Mouse (Mus musculus): ENCODE measurements at regions not wholly inside any gene's neighbourhood (a gene's known extent, or its start where the extent isn't known, plus 50 kb on each side); places are given as distances from the start of the nearest gene placed in this dataset.

- Histone ChIP-seq H3K9me3 (ENCODE audit: control insufficient read depth, low read length) (no peaks in the 10 kb centered on the region), H3K4me2 (replicated peaks; ENCODE audit: low read depth) (no peak overlapping the region), H3K9ac (ENCODE audit: low read length) (no peak overlapping the region), H3K27ac (replicated peaks) (no peak overlapping the region), H3K27me3 (ENCODE audit: control insufficient read depth, insufficient read depth, low read length) (no peaks in the 10 kb centered on the region), H3K4me1 (replicated peaks; ENCODE audit: control insufficient read depth, insufficient read depth) (no peaks in the 10 kb centered on the region), H3K4me3 (ENCODE audit: low read depth, low read length) (no peak overlapping the region), H3K36me3 (ENCODE audit: control insufficient read depth, insufficient read depth, low read length) (no peaks in the 10 kb centered on the region)
- WGBS, result 78% methylated on average over 8 of the region's 8 CpGs
- ATAC-seq (ENCODE audit: low FRiP score, low TSS enrichment) (no peak), DNase-seq (ENCODE audit: low spot score) (no peak)
- TF ChIP-seq EP300 (optimal IDR thresholded peaks at IDR 0.05), result no peak
- no peak for TF ChIP-seq CTCF (IDR thresholded peaks at IDR 0.05; ENCODE audit: low read depth)
These were observed 121.6 kb downstream of the Polr2m start for GRCm38 (mm10) chr9:71364047-71364665.

DNA sequence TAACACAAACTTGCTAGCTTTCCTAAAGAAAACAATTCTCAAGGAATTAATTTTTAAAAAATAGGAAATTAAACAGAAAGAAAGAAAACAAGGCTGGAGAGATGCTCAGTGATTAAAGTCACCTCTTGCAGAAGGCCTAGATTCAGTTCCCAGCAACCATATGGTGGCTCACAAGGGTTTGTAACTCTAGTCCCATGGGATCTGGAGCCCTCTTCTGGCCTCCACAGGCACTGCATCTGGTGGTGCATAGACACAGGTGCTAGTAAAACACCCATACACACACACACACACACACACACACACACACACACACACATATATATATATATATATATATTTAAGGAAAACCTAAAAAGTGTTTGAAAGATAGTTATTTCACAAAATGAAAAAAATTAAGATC, 123.3 kb downstream of the Polr2m start:
- no peaks in the 10 kb centered on the region for H3K27me3 ChIP-seq (ENCODE audit: control insufficient read depth, insufficient read depth, low read length)
- no peaks in the 10 kb centered on the region for H3K4me1 ChIP-seq (replicated peaks; ENCODE audit: control insufficient read depth, insufficient read depth)
- ATAC-seq (ENCODE audit: low FRiP score, low TSS enrichment) (no peak), DNase-seq (ENCODE audit: low spot score) (no peak)
- no peak overlapping the region for H3K4me3 ChIP-seq (ENCODE audit: low read depth, low read length)
- H3K9ac ChIP-seq (ENCODE audit: low read length), result no peak overlapping the region
- H3K36me3 ChIP-seq (ENCODE audit: control insufficient read depth, insufficient read depth, low read length), result no peaks in the 10 kb centered on the region
- TF ChIP-seq CTCF (IDR thresholded peaks at IDR 0.05; ENCODE audit: low read depth) (peak; percentile 38), EP300 (optimal IDR thresholded peaks at IDR 0.05) (no peak)
- no peak overlapping the region for H3K27ac ChIP-seq (replicated peaks)
- H3K4me2 ChIP-seq (replicated peaks; ENCODE audit: low read depth), result no peak overlapping the region
- no peaks in the 10 kb centered on the region for H3K9me3 ChIP-seq (ENCODE audit: control insufficient read depth, low read length)

DNA sequence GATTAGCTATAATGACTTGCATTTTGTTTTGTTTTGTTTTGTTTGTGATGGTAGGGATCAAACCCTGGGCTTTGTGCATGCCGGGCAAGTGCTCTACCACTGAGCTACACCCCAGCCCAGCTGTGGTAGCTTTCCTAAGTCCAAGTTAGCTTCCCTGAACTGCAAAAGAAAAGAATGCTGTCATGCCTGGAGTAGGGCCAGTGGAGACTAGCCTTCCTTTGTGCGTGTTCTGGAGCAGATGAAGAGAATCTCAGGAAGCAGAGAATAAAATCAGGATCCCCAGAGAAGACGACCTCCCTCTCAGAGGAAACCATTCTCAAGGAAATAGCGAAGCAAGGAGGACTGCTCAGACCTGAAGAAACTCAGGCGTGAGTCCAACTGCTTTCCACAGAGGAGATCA, 123.8 kb downstream of the Polr2m start:
- ATAC-seq (ENCODE audit: low FRiP score, low TSS enrichment), result peak; percentile 45; the same call in 1 of the 2 replicates
- H3K4me2 ChIP-seq (replicated peaks; ENCODE audit: low read depth), result no peak overlapping the region
- H3K4me3 ChIP-seq (ENCODE audit: low read depth, low read length), result no peak overlapping the region
- H3K36me3 ChIP-seq (ENCODE audit: control insufficient read depth, insufficient read depth, low read length), result no peaks in the 10 kb centered on the region
- no peak overlapping the region for H3K27ac ChIP-seq (replicated peaks)
- H3K4me1 ChIP-seq (replicated peaks; ENCODE audit: control insufficient read depth, insufficient read depth), result no peaks in the 10 kb centered on the region
- no peaks in the 10 kb centered on the region for H3K27me3 ChIP-seq (ENCODE audit: control insufficient read depth, insufficient read depth, low read length)
- no peak for DNase-seq (ENCODE audit: low spot score)
- WGBS, result 36% methylated on average over 5 of the region's 5 CpGs
- TF ChIP-seq CTCF (IDR thresholded peaks at IDR 0.05; ENCODE audit: low read depth) (no peak), EP300 (optimal IDR thresholded peaks at IDR 0.05) (no peak)
- no peak overlapping the region for H3K9ac ChIP-seq (ENCODE audit: low read length)
- no peaks in the 10 kb centered on the region for H3K9me3 ChIP-seq (ENCODE audit: control insufficient read depth, low read length)

- no peak for TF ChIP-seq CTCF (IDR thresholded peaks at IDR 0.05; ENCODE audit: low read depth)
- no peak overlapping the region for H3K27ac ChIP-seq (replicated peaks)
- no peaks in the 10 kb centered on the region for H3K4me1 ChIP-seq (replicated peaks; ENCODE audit: control insufficient read depth, insufficient read depth)
- H3K36me3 ChIP-seq (ENCODE audit: control insufficient read depth, insufficient read depth, low read length), result no peaks in the 10 kb centered on the region
- no peaks in the 10 kb centered on the region for H3K27me3 ChIP-seq (ENCODE audit: control insufficient read depth, insufficient read depth, low read length)
- DNase-seq (ENCODE audit: low spot score) (no peak), ATAC-seq (ENCODE audit: low FRiP score, low TSS enrichment) (no peak)
- H3K9ac ChIP-seq (ENCODE audit: low read length), result no peak overlapping the region
- no peak overlapping the region for H3K4me3 ChIP-seq (ENCODE audit: low read depth, low read length)
- 89% methylated on average over 2 of the region's 2 CpGs for WGBS
- H3K9me3 ChIP-seq (ENCODE audit: control insufficient read depth, low read length), result no peaks in the 10 kb centered on the region
- no peak overlapping the region for H3K4me2 ChIP-seq (replicated peaks; ENCODE audit: low read depth)
These were observed 124.4 kb downstream of the Polr2m start for GRCm38 (mm10) chr9:71361311-71361710.

GRCm38 (mm10) chr9:71360676-71361075, 125.1 kb downstream of the Polr2m start:
- ATAC-seq (ENCODE audit: low FRiP score, low TSS enrichment) (no peak), DNase-seq (ENCODE audit: low spot score) (no peak)
- Histone ChIP-seq H3K36me3 (ENCODE audit: control insufficient read depth, insufficient read depth, low read length) (no peaks in the 10 kb centered on the region), H3K4me2 (replicated peaks; ENCODE audit: low read depth) (no peak overlapping the region), H3K27ac (replicated peaks) (no peak overlapping the region), H3K4me1 (replicated peaks; ENCODE audit: control insufficient read depth, insufficient read depth) (no peaks in the 10 kb centered on the region), H3K9me3 (ENCODE audit: control insufficient read depth, low read length) (no peaks in the 10 kb centered on the region), H3K4me3 (ENCODE audit: low read depth, low read length) (no peak overlapping the region), H3K27me3 (ENCODE audit: control insufficient read depth, insufficient read depth, low read length) (no peaks in the 10 kb centered on the region), H3K9ac (ENCODE audit: low read length) (no peak overlapping the region)
- no peak for TF ChIP-seq CTCF (IDR thresholded peaks at IDR 0.05; ENCODE audit: low read depth)
- no peak for TF ChIP-seq EP300 (optimal IDR thresholded peaks at IDR 0.05)
- 66% methylated on average over 5 of the region's 5 CpGs for WGBS

- Histone ChIP-seq H3K4me1 (replicated peaks; ENCODE audit: control insufficient read depth, insufficient read depth) (no peaks in the 10 kb centered on the region; the same call in 1 of the 2 replicates), H3K4me2 (replicated peaks; ENCODE audit: low read depth) (no peak overlapping the region), H3K27ac (replicated peaks) (no peak overlapping the region), H3K9ac (ENCODE audit: low read length) (no peak overlapping the region), H3K4me3 (ENCODE audit: low read depth, low read length) (no peak overlapping the region), H3K27me3 (ENCODE audit: control insufficient read depth, insufficient read depth, low read length) (no peaks in the 10 kb centered on the region), H3K36me3 (ENCODE audit: control insufficient read depth, insufficient read depth, low read length) (no peaks in the 10 kb centered on the region), H3K9me3 (ENCODE audit: control insufficient read depth, low read length) (no peaks in the 10 kb centered on the region)
- no peak for ATAC-seq (ENCODE audit: low FRiP score, low TSS enrichment)
- DNase-seq (ENCODE audit: low spot score), result no peak
- TF ChIP-seq EP300 (optimal IDR thresholded peaks at IDR 0.05) (no peak), CTCF (IDR thresholded peaks at IDR 0.05; ENCODE audit: low read depth) (peak; percentile 89)
- 34% methylated on average over 4 of the region's 4 CpGs for WGBS
These were observed 126.8 kb downstream of the Polr2m start for GRCm38 (mm10) chr9:71358961-71359360.

All from stomach, postnatal 0 days (tissue).